Mouse (Mus musculus) heart, embryonic 16.5 days (tissue): ENCODE data around the gene Nwd2. TPM values are rescaled to one million over a fixed set of nuclear protein-coding genes. Genes with fewer than 3 reads are reported as not detected.

Source experiments
- ATAC-seq: fragments of 200-750 bp; cut with Nextera tagmentation; replicated peaks from 2 replicates; pipeline ENCODE4 v1.8.0; 2017; ENCODE audit warnings: moderate number of reproducible peaks; ENCODE audit not compliant: insufficient read depth, low FRiP score; ENCODE audit errors: extremely low read depth
- H3K27ac ChIP-seq: fragments of 300-500 bp; sonication (generic); 2 replicates; pipeline ENCODE4 v1.5.1; 2014; ENCODE audit warnings: mild to moderate bottlenecking, low read length, control low read depth, moderate library complexity
- H3K27me3 ChIP-seq: fragments of 300-500 bp; sonication (generic); 2 replicates; pipeline ENCODE4 v1.6.1; 2014; ENCODE audit warnings: low read length, mixed read lengths; ENCODE audit not compliant: control insufficient read depth, insufficient read depth
- H3K36me3 ChIP-seq: fragments of 300-500 bp; sonication (generic); 2 replicates; pipeline ENCODE4 v1.6.1; 2014; ENCODE audit not compliant: control insufficient read depth, insufficient read depth
- H3K4me1 ChIP-seq: fragments of 300-500 bp; sonication (generic); 2 replicates; pipeline ENCODE4 v1.6.1; 2014; ENCODE audit warnings: low read length, mixed read lengths; ENCODE audit not compliant: control insufficient read depth, insufficient read depth
- H3K4me2 ChIP-seq: fragments of 300-500 bp; sonication (generic); 2 replicates; pipeline ENCODE4 v1.6.1; 2014; ENCODE audit warnings: low read depth, mild to moderate bottlenecking, control low read depth, low read length
- H3K4me3 ChIP-seq: fragments of 300-500 bp; sonication (generic); 2 replicates; pipeline ENCODE4 v1.5.1; 2014; ENCODE audit warnings: mild to moderate bottlenecking, control low read depth, low read length
- H3K9ac ChIP-seq: fragments of 300-500 bp; sonication (generic); 2 replicates; pipeline ENCODE4 v1.6.1; 2014; ENCODE audit warnings: low read length, control low read depth
- H3K9me3 ChIP-seq: fragments of 300-500 bp; sonication (generic); replicated peaks from 2 replicates; pipeline ENCODE4 v1.6.1; 2016; ENCODE audit warnings: low read length; ENCODE audit not compliant: control insufficient read depth
- WGBS: fragments of 180-500 bp; shearing (Covaris S2); extraction: QIAGEN DNeasy Blood & Tissue Kit; methylation state at CpG from one replicate; pipeline ENCODE4 v1.1.7; 2014; 5-methylcytosine and 5-hydroxymethylcytosine counted together
- polyA plus RNA-seq: library from polyadenylated mRNA; unstranded; fragments of >200 nt; fragmentation: Nextera tagmentation; extraction: Ambion mirVana; gene quantifications from 2 replicates; pipeline ENCODE4 v1.2.1, GENCODE M21; 2015

The Nwd2 gene
- polyA plus RNA-seq, 1 experiment from 2014 or later, result 0.08 TPM

GRCm38 (mm10) chr5:63858901-63859300 lies 210.0 kb downstream of the Nwd2 start:
- ATAC-seq, result no peak
- H3K4me2 ChIP-seq, result no peak overlapping the region
- no peaks in the 10 kb centered on the region for H3K4me1 ChIP-seq
- whole genome bisulfite sequencing, result 73% methylated on average over 8 of the region's 8 CpGs
- no peaks in the 10 kb centered on the region for H3K36me3 ChIP-seq
- no peak overlapping the region for H3K9ac ChIP-seq
- no peak overlapping the region for H3K27ac ChIP-seq
- no peak overlapping the region for H3K4me3 ChIP-seq
- H3K9me3 ChIP-seq, result no peaks in the 10 kb centered on the region
- no peaks in the 10 kb centered on the region for H3K27me3 ChIP-seq

Other genes starting within 250 kb of the Nwd2 start
- gene 0610040J01Rik, start 163.3 kb downstream of the Nwd2 start, polyA plus RNA-seq, result 1.5 and 3.0 TPM in 2 replicates